Mouse (Mus musculus) forebrain, postnatal 0 days (tissue): ENCODE measurements at regions not wholly inside any gene's neighbourhood (a gene's known extent, or its start where the extent isn't known, plus 50 kb on each side); places are given as distances from the start of the nearest gene placed in this dataset.

Experiments used
- ATAC-seq: fragments of 200-750 bp; cut with Nextera tagmentation; 2 replicates; pipeline ENCODE4 v1.8.0; 2017; ENCODE audit warnings: mild to moderate bottlenecking, moderate library complexity
- DNase-seq: peaks from one replicate; pipeline ENCODE4 v3.0.0-alpha.2; 2015
- H3K27ac ChIP-seq: fragments of 300-500 bp; sonication (generic); 2 replicates; pipeline ENCODE4 v1.5.1; 2014; ENCODE audit warnings: low read depth, mild to moderate bottlenecking, antibody characterized with exemption, low read length, moderate library complexity, mixed read lengths
- H3K27me3 ChIP-seq: fragments of 300-500 bp; sonication (generic); 2 replicates; pipeline ENCODE4 v1.6.1; 2014; ENCODE audit warnings: mild to moderate bottlenecking, low read length, mixed read lengths; ENCODE audit not compliant: insufficient read depth
- H3K36me3 ChIP-seq: fragments of 300-500 bp; sonication (generic); 2 replicates; pipeline ENCODE4 v1.6.1; 2014; ENCODE audit warnings: mild to moderate bottlenecking, moderate library complexity; ENCODE audit not compliant: insufficient read depth
- H3K4me1 ChIP-seq: fragments of 300-500 bp; sonication (generic); 2 replicates; pipeline ENCODE4 v1.6.1; 2014; ENCODE audit warnings: antibody characterized with exemption; ENCODE audit not compliant: insufficient read depth
- H3K4me2 ChIP-seq: fragments of 300-500 bp; sonication (generic); 2 replicates; pipeline ENCODE4 v1.6.1; 2014; ENCODE audit warnings: low read depth, mild to moderate bottlenecking, moderate library complexity
- H3K4me3 ChIP-seq: fragments of 300-500 bp; sonication (generic); 2 replicates; pipeline ENCODE4 v1.5.1; 2014; ENCODE audit warnings: low read depth, low read length, mixed read lengths
- H3K9ac ChIP-seq: fragments of 300-500 bp; sonication (generic); 2 replicates; pipeline ENCODE4 v1.6.1; 2014; ENCODE audit warnings: mild to moderate bottlenecking
- H3K9me3 ChIP-seq: fragments of 300-500 bp; sonication (generic); 2 replicates; pipeline ENCODE4 v1.6.1; 2016; ENCODE audit warnings: low read length
- CTCF ChIP-seq: sonication (generic); IDR thresholded peaks from 2 replicates; pipeline ENCODE4 v1.5.1; 2016; ENCODE audit warnings: antibody characterized with exemption, control low read depth, low read depth
- WGBS: fragments of 180-500 bp; shearing (Covaris S2); extraction: QIAGEN DNeasy Blood & Tissue Kit; methylation state at CpG from one replicate; pipeline ENCODE4 v1.1.7; 2014; 5-methylcytosine and 5-hydroxymethylcytosine counted together

- Histone ChIP-seq H3K27me3 (no peaks in the 10 kb centered on the region), H3K27ac (no peak overlapping the region), H3K4me1 (no peaks in the 10 kb centered on the region), H3K4me2 (no peak overlapping the region), H3K36me3 (no peaks in the 10 kb centered on the region), H3K4me3 (no peak overlapping the region), H3K9me3 (no peaks in the 10 kb centered on the region), H3K9ac (no peak overlapping the region)
- peak; percentile 22 for TF ChIP-seq CTCF
- ATAC-seq: no peak; the same call in 1 of the 2 replicates
- DNase-seq: peak; percentile 20
- WGBS: 68% methylated on average over 2 of the region's 2 CpGs
Observed at GRCm38 (mm10) chr12:29166316-29166715, 361.9 kb upstream of the Myt1l start.

- no peak overlapping the region for H3K9ac ChIP-seq
- H3K27ac ChIP-seq: no peak overlapping the region
- H3K4me2 ChIP-seq: no peak overlapping the region
- WGBS: 64% methylated on average over 6 of the region's 6 CpGs
- TF ChIP-seq CTCF: no peak
- no peaks in the 10 kb centered on the region for H3K9me3 ChIP-seq
- no peaks in the 10 kb centered on the region for H3K36me3 ChIP-seq
- DNase-seq (no peak), ATAC-seq (no peak)
- no peaks in the 10 kb centered on the region for H3K4me1 ChIP-seq
- no peaks in the 10 kb centered on the region for H3K27me3 ChIP-seq
- no peak overlapping the region for H3K4me3 ChIP-seq
Observed at GRCm38 (mm10) chr12:29167922-29168321, 360.3 kb upstream of the Myt1l start.

GRCm38 (mm10) chr12:29175698-29176440 is 352.3 kb upstream of the Myt1l start:
- no peak overlapping the region for H3K4me2 ChIP-seq
- H3K9ac ChIP-seq: no peak overlapping the region
- no peaks in the 10 kb centered on the region for H3K9me3 ChIP-seq
- ATAC-seq (no peak), DNase-seq (no peak)
- H3K27ac ChIP-seq: no peak overlapping the region
- no peaks in the 10 kb centered on the region for H3K4me1 ChIP-seq
- no peak for TF ChIP-seq CTCF
- H3K36me3 ChIP-seq: no peaks in the 10 kb centered on the region
- no peak overlapping the region for H3K4me3 ChIP-seq
- no peaks in the 10 kb centered on the region for H3K27me3 ChIP-seq
- WGBS: 40% methylated on average over 10 of the region's 10 CpGs

GRCm38 (mm10) chr12:29177145-29177544 is 351.0 kb upstream of the Myt1l start:
- H3K9me3 ChIP-seq: no peaks in the 10 kb centered on the region
- no peaks in the 10 kb centered on the region for H3K36me3 ChIP-seq
- DNase-seq (peak; percentile 10), ATAC-seq (peak; percentile 36; the same call in 1 of the 2 replicates)
- no peak overlapping the region for H3K4me3 ChIP-seq
- H3K4me2 ChIP-seq: no peak overlapping the region
- no peak overlapping the region for H3K9ac ChIP-seq
- H3K27ac ChIP-seq: no peak overlapping the region
- no peaks in the 10 kb centered on the region for H3K4me1 ChIP-seq
- 79% methylated on average over 12 of the region's 12 CpGs for WGBS
- no peak for TF ChIP-seq CTCF
- H3K27me3 ChIP-seq: no peaks in the 10 kb centered on the region

GRCm38 (mm10) chr12:29178168-29178895 is 349.9 kb upstream of the Myt1l start:
- DNase-seq (no peak), ATAC-seq (no peak)
- H3K9me3 ChIP-seq: no peaks in the 10 kb centered on the region
- TF ChIP-seq CTCF: no peak
- H3K4me3 ChIP-seq: no peak overlapping the region
- no peaks in the 10 kb centered on the region for H3K27me3 ChIP-seq
- 0 out of 2 replicates have a peak overlapping the region, but pooled peaks have one; percentile 15 for H3K27ac ChIP-seq
- no peaks in the 10 kb centered on the region for H3K36me3 ChIP-seq
- no peak overlapping the region for H3K4me2 ChIP-seq
- H3K9ac ChIP-seq: no peak overlapping the region
- H3K4me1 ChIP-seq: no peaks in the 10 kb centered on the region
- 78% methylated on average over 14 of the region's 14 CpGs for WGBS

- Histone ChIP-seq H3K4me3 (no peak overlapping the region), H3K4me2 (no peak overlapping the region), H3K27ac (no peak overlapping the region), H3K9ac (no peak overlapping the region), H3K27me3 (no peaks in the 10 kb centered on the region), H3K36me3 (no peaks in the 10 kb centered on the region), H3K4me1 (no peaks in the 10 kb centered on the region), H3K9me3 (no peaks in the 10 kb centered on the region)
- DNase-seq (no peak), ATAC-seq (no peak)
- no peak for TF ChIP-seq CTCF
- 28% methylated on average over 2 of the region's 2 CpGs for WGBS
Observed at GRCm38 (mm10) chr12:29179405-29179804, 348.8 kb upstream of the Myt1l start.

GRCm38 (mm10) chr12:29180576-29180975 is 347.6 kb upstream of the Myt1l start:
- no peak overlapping the region for H3K4me3 ChIP-seq
- no peaks in the 10 kb centered on the region for H3K9me3 ChIP-seq
- no peak overlapping the region for H3K9ac ChIP-seq
- no peaks in the 10 kb centered on the region for H3K27me3 ChIP-seq
- H3K36me3 ChIP-seq: no peaks in the 10 kb centered on the region
- ATAC-seq: no peak
- no peak for TF ChIP-seq CTCF
- no peak overlapping the region for H3K4me2 ChIP-seq
- DNase-seq: no peak
- no peaks in the 10 kb centered on the region for H3K4me1 ChIP-seq
- H3K27ac ChIP-seq: no peak overlapping the region
- 97% methylated on average over 1 of the region's 1 CpGs for WGBS
